Mouse (Mus musculus) liver (tissue): ENCODE measurements at regions not wholly inside any gene's neighbourhood (a gene's known extent, or its start where the extent isn't known, plus 50 kb on each side); places are given as distances from the start of the nearest gene placed in this dataset.
A peak's percentile ranks its signal among the peaks of the same experiment; 100 is the strongest.

ENCODE experiments used
- DNase-seq: peaks from one replicate; pipeline ENCODE4 v3.0.0-alpha.2; 2020; ENCODE audit warnings: mixed read lengths

GRCm38 (mm10) chr9:83273361-83273975 is 127.0 kb upstream of the Hmgn3 start:
- DNase-seq: no peak

- DNase-seq: no peak
These were observed 119.3 kb upstream of the Hmgn3 start for GRCm38 (mm10) chr9:83265736-83266135.

GRCm38 (mm10) chr9:83259511-83259910 is 113.0 kb upstream of the Hmgn3 start:
- no peak for DNase-seq

GRCm38 (mm10) chr9:83258986-83259385 is 112.5 kb upstream of the Hmgn3 start:
- no peak for DNase-seq

GRCm38 (mm10) chr9:83258476-83258875 is 112.0 kb upstream of the Hmgn3 start:
- no peak for DNase-seq

- peak; percentile 10 for DNase-seq
These were observed 107.9 kb upstream of the Hmgn3 start for GRCm38 (mm10) chr9:83254356-83254755.

GRCm38 (mm10) chr9:83253789-83254188 is 107.3 kb upstream of the Hmgn3 start:
- DNase-seq: no peak

- no peak for DNase-seq
These were observed 105.3 kb upstream of the Hmgn3 start for GRCm38 (mm10) chr9:83251793-83252192.

- no peak for DNase-seq
These were observed 103.4 kb upstream of the Hmgn3 start for GRCm38 (mm10) chr9:83249871-83250270.

GRCm38 (mm10) chr9:83248164-83248730 is 101.8 kb upstream of the Hmgn3 start:
- no peak for DNase-seq

- DNase-seq: no peak
These were observed 100.7 kb upstream of the Hmgn3 start for GRCm38 (mm10) chr9:83247066-83247668.

GRCm38 (mm10) chr9:83241119-83241518 is 94.6 kb upstream of the Hmgn3 start:
- DNase-seq: no peak

- DNase-seq: no peak
These were observed 92.6 kb upstream of the Hmgn3 start for GRCm38 (mm10) chr9:83239097-83239496.

- no peak for DNase-seq
These were observed 75.4 kb upstream of the Hmgn3 start for GRCm38 (mm10) chr9:83221866-83222265.

GRCm38 (mm10) chr9:83202583-83202982 is 56.1 kb upstream of the Hmgn3 start:
- no peak for DNase-seq

GRCm38 (mm10) chr9:83199771-83200170 is 53.3 kb upstream of the Hmgn3 start:
- DNase-seq: no peak

- DNase-seq: no peak
These were observed 52.7 kb upstream of the Hmgn3 start for GRCm38 (mm10) chr9:83199176-83199575.

- DNase-seq: no peak
These were observed 50.5 kb upstream of the Hmgn3 start for GRCm38 (mm10) chr9:83197013-83197412.
